Mouse (Mus musculus) heart, postnatal 25 days (tissue): ENCODE measurements around the gene Six3. TPM values are rescaled to one million over a fixed set of nuclear protein-coding genes. Genes with fewer than 3 reads are reported as not detected.

ENCODE experiments used
- total RNA-seq, 2 experiments: library from RNA; stranded (reverse); gene quantifications; 2 replicates each; pipeline ENCODE4 v1.2.3; 2021

The Six3 gene
- total RNA-seq, 2 experiments from 2014 or later = not detected

Other genes with a start within 250 kb of the Six3 start
- under 1 TPM; 0.31 to 0.49 TPM for gene Six2, start 74.7 kb downstream of the Six3 start, total RNA-seq